Mouse (Mus musculus): Measurements from ENCODE around the gene Flrt1. TPM values are rescaled to one million over a fixed set of nuclear protein-coding genes. Genes with fewer than 3 reads are reported as not detected.
A peak's percentile ranks its signal among the peaks of the same experiment; 100 is the strongest.
"Not testable (repeated sequence)": the region's sequence is repeated elsewhere in the genome, so short reads cannot be mapped to it uniquely, and the experiment has no call there.

Flrt1 gene
- polyA plus RNA-seq, 1 experiment from 2014 or later = 0.17 TPM

DNA sequence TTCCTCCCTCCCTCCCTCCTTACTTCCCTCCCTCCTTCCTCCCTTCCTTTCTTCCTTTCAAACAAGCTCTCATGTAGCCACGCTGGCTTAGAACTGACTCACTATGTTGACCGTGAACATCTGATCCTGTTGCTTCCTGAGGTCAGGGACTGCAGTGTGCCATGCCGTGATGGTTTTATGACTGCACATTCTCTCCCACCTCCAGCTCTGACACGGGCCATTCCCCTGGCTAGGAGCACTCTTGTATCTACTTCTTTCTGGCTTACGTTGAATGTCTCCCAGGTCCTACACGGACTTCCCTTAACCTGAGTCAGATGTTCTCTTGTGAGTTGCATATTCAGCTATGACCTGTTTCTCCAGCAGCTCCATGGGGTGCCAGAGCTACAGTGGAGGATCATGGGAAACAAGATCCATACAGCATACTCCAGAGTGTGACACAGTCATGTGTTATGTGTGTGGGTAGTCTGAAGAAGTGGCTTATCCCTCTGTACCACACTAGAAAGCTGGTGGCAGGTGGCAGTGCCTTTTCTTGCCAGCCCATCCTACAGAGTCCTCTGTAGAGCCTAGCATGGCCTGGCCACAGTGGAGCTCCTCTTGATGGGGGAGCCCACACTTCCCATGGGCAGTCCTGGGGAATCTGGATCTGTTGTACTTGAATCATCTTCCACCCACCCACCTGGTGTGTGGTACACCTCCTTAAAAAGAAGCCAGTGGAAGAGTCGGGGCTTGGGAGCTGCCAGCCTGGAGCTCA, 23.8 kb downstream of the Flrt1 start:
- Histone ChIP-seq H3K4me3 (replicated peaks) (no peak overlapping the region), H3K27ac (replicated peaks) (no peak overlapping the region), H3K36me3 (replicated peaks) (no peaks in the 10 kb centered on the region), H3K9me3 (replicated peaks) (no peaks in the 10 kb centered on the region), H3K9ac (no peak overlapping the region), H3K27me3 (peaks cover 41% of the 10 kb centered on the region), H3K4me2 (no peak overlapping the region), H3K4me1 (replicated peaks) (no peaks in the 10 kb centered on the region)
- 50% methylated on average over 7 of the region's 7 CpGs for WGBS (ENCODE audit: insufficient replicate concordance)
- ATAC-seq (ENCODE audit: insufficient read depth) = no peak

DNA sequence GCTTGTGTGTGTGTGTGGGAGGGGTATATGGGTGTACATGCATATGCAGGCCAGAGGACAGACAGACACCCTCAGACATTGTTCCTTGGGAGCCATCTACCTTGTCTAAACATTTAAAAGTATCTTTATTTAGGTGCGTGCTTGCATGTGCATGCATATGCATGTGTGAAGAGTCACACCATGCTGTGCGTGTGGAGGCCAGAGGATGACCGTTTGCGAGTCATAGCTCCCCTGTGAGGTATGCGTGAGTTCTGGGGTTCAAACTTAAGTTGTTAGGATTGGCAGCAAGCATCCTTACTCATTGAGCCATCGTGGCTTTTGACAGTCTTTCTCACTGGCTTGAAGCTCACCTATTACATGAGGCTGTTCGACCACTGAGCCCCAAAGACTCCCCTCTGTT, 27.3 kb downstream of the Flrt1 start:
- Histone ChIP-seq H3K9me3 (replicated peaks) (no peaks in the 10 kb centered on the region), H3K27me3 (peaks cover 11% of the 10 kb centered on the region; the same call in 1 of the 2 replicates), H3K9ac (no peak overlapping the region), H3K4me2 (no peak overlapping the region), H3K4me1 (replicated peaks) (no peaks in the 10 kb centered on the region), H3K36me3 (replicated peaks) (no peaks in the 10 kb centered on the region), H3K4me3 (replicated peaks) (no peak overlapping the region), H3K27ac (replicated peaks) (no peak overlapping the region)
- 66% methylated on average over 7 of the region's 7 CpGs for WGBS (ENCODE audit: insufficient replicate concordance)
- no peak for ATAC-seq (ENCODE audit: insufficient read depth)

- Histone ChIP-seq H3K27me3 (peaks cover 7% of the 10 kb centered on the region; the same call in 1 of the 2 replicates), H3K4me2 (no peak overlapping the region), H3K9ac (no peak overlapping the region), H3K36me3 (replicated peaks) (no peaks in the 10 kb centered on the region), H3K27ac (replicated peaks) (no peak overlapping the region), H3K4me1 (replicated peaks) (no peaks in the 10 kb centered on the region), H3K4me3 (replicated peaks) (no peak overlapping the region), H3K9me3 (replicated peaks) (no peaks in the 10 kb centered on the region)
- 67% methylated on average over 9 of the region's 9 CpGs for WGBS (ENCODE audit: insufficient replicate concordance)
- ATAC-seq (ENCODE audit: insufficient read depth) = no peak
Measured at GRCm38 (mm10) chr19:7077666-7078065, 27.9 kb downstream of the Flrt1 start.

GRCm38 (mm10) chr19:7075336-7075735, 30.2 kb downstream of the Flrt1 start:
- peaks cover 23% of the 10 kb centered on the region for H3K27me3 ChIP-seq
- not testable (repeated sequence) for H3K9me3 ChIP-seq (replicated peaks); H3K4me1 ChIP-seq (replicated peaks); H3K27ac ChIP-seq (replicated peaks); H3K9ac ChIP-seq; H3K36me3 ChIP-seq (replicated peaks); H3K4me3 ChIP-seq (replicated peaks); ATAC-seq (ENCODE audit: insufficient read depth); H3K4me2 ChIP-seq
- WGBS (ENCODE audit: insufficient replicate concordance) = 73% methylated on average over 11 of the region's 11 CpGs

- WGBS (ENCODE audit: insufficient replicate concordance) = 64% methylated on average over 12 of the region's 12 CpGs
- no peak for ATAC-seq (ENCODE audit: insufficient read depth)
- peaks cover 35% of the 10 kb centered on the region for H3K27me3 ChIP-seq
Measured at GRCm38 (mm10) chr19:7073997-7074781, 31.3 kb downstream of the Flrt1 start.

DNA sequence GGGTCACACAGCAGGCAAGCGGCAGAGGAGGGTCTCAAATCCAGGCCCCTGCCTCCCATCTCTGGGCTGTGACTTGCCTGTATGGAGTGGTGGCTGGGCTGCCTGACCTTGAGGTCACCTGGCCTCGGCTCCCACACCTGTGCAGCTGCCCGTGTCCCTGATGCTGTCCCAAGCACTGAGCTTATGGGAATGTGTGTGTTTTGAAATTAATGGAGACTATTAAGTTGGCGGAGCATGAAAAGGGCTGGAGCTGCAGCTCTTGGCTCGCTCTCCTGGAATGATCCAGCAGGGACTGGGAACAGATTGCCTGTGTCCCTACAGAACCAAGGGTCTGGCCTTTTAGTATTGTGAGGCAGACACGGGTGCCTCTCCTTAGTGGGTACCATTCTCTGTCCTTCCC, 33.3 kb downstream of the Flrt1 start:
- Histone ChIP-seq H3K4me3 (replicated peaks) (no peak overlapping the region), H3K27ac (replicated peaks) (no peak overlapping the region), H3K4me1 (replicated peaks) (peaks cover 13% of the 10 kb centered on the region), H3K27me3 (peaks cover 51% of the 10 kb centered on the region), H3K9ac (no peak overlapping the region), H3K9me3 (replicated peaks) (no peaks in the 10 kb centered on the region), H3K4me2 (no peak overlapping the region), H3K36me3 (replicated peaks) (no peaks in the 10 kb centered on the region)
- no peak for ATAC-seq (ENCODE audit: insufficient read depth)
- WGBS (ENCODE audit: insufficient replicate concordance) = 61% methylated on average over 6 of the region's 6 CpGs

More at GRCm38 (mm10) chr19:7073997-7074781, 31.3 kb downstream of the Flrt1 start:
- no peaks in the 10 kb centered on the region for H3K36me3 ChIP-seq (replicated peaks)
- no peaks in the 10 kb centered on the region; the same call in 1 of the 2 replicates for H3K4me1 ChIP-seq (replicated peaks)
- no peak overlapping the region for H3K27ac ChIP-seq (replicated peaks)
- H3K9me3 ChIP-seq (replicated peaks) = no peaks in the 10 kb centered on the region
- no peak overlapping the region for H3K4me3 ChIP-seq (replicated peaks)
- H3K4me2 ChIP-seq = no peak overlapping the region
- no peak overlapping the region for H3K9ac ChIP-seq

DNA sequence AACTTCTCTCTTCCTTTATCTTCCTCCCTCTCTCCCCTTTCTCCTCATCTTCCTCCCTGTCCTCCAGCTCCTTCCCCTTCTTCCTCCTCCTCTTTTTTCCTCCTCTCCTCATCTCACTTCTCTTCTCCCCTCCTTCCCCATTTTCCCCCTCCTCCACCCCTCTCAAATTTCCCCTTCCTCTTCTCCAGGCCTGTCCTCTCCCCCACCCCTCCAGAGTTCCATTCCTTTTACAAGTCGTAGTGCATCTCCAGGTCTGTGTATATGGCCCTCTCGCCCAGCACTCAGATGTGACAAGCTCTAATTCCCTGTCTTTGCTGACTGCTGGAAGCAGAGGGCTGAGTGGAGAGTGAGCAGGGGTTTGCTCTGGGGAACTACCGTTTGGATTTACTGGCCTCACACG, 34.8 kb downstream of the Flrt1 start:
- Histone ChIP-seq H3K27ac (replicated peaks) (no peak overlapping the region), H3K4me1 (replicated peaks) (peaks cover 27% of the 10 kb centered on the region), H3K4me3 (replicated peaks) (no peak overlapping the region), H3K27me3 (peaks cover 51% of the 10 kb centered on the region), H3K9me3 (replicated peaks) (no peaks in the 10 kb centered on the region), H3K36me3 (replicated peaks) (no peaks in the 10 kb centered on the region), H3K4me2 (no peak overlapping the region), H3K9ac (no peak overlapping the region)
- WGBS (ENCODE audit: insufficient replicate concordance) = 18% methylated on average over 4 of the region's 4 CpGs
- no peak for ATAC-seq (ENCODE audit: insufficient read depth)

DNA sequence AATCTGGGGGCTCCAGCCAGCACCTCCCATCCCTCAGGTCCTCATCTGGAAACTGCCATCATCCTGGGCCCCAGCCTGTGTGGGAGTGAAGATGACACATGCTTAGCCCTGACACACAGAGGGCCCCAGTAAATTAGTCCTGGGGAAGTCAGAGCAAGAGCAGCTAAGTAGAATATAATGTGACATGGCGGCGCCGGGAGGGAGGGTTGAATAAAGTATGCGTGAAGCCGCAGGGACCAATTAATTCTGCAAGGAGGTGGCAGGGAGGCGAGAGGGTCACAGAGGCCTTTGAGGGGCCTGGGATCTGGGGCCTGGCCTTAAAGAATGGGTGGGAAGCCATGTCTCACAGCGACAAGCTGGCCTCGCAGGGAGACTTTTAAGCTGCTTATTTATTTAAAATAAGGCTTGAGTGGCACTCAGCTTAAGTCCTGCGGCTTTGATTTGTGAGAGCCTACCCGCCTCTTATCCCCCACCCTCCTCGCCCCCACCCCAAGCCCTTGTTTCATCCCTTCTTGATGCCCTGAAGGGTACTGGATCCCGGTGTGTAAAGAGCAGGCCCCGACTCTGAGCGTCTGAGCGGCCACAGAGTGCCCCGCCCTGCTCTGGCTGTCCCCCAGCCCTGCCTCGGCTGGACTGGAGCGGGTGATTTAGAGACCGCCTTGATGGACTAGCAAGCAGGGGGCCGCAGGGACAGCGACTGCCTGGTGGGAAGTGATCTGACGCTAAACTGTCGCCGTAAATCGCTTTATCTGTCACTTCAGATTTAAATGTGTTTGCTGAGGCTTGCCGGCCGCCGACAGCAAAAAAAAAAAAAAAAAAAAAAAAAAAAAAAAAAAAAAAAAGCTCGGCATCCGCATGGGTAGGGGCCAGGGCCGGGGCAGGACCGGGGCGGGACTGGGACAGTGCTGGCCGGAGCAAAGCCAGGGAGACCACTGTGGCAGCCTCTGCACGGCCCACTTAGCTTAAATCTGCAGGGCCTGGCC, 35.5 kb downstream of the Flrt1 start:
- no peak overlapping the region; the same call in 1 of the 2 replicates for H3K4me2 ChIP-seq
- H3K9me3 ChIP-seq (replicated peaks) = no peaks in the 10 kb centered on the region
- H3K9ac ChIP-seq = no peak overlapping the region
- H3K36me3 ChIP-seq (replicated peaks) = no peaks in the 10 kb centered on the region
- 21% methylated on average over 34 of the region's 35 CpGs for WGBS (ENCODE audit: insufficient replicate concordance)
- H3K4me3 ChIP-seq (replicated peaks) = no peak overlapping the region
- no peak overlapping the region for H3K27ac ChIP-seq (replicated peaks)
- peaks cover 27% of the 10 kb centered on the region for H3K4me1 ChIP-seq (replicated peaks)
- peaks cover 51% of the 10 kb centered on the region for H3K27me3 ChIP-seq
- ATAC-seq (ENCODE audit: insufficient read depth) = no peak

DNA sequence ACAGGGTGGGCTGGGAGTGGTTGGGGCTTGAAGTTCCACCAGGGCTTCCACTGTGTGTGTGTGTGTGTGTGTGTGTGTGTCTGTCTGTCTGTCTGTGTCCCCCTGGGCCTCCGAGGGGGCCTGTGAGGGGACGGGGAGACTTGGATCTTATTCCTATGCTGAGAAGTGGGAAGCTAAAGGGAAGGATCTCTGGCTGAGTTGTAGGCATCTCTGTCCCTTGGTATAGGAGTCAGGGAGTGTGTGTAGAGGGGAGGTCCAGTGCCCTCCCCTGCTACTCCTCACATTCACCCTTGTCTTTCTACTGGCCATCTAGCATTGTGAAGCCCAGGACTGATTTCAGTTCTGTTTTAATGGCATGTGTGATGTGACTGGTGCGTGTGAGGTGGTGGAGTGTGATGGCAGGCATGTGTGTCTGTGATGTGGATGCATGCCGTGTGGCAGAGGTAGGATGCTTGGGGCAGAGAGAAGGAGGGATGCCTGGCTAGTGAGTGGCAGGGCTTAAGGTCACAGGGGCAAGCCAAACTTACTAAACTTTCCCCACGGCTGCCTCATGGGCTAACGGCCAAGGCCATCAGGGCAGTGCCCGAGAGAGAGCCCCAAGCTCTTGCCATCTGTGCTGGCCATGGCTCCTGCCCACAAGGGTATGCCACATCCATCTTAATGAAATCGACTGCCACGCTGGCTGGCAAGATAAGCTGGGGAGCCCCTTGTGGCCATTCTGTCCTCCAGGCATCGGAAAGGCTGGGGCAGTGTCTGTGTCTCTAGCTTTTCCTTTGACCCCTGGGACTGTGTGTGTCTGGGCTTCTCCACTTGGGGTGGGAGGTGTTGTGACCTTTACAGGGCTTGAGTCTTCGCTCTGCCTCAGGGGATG, 36.6 kb downstream of the Flrt1 start:
- H3K36me3 ChIP-seq (replicated peaks) = no peaks in the 10 kb centered on the region
- H3K27me3 ChIP-seq = peaks cover 51% of the 10 kb centered on the region
- no peak overlapping the region for H3K4me3 ChIP-seq (replicated peaks)
- no peaks in the 10 kb centered on the region for H3K9me3 ChIP-seq (replicated peaks)
- WGBS (ENCODE audit: insufficient replicate concordance) = 57% methylated on average over 11 of the region's 11 CpGs
- ATAC-seq (ENCODE audit: insufficient read depth) = no peak
- H3K9ac ChIP-seq = no peak overlapping the region
- H3K4me2 ChIP-seq = no peak overlapping the region
- no peak overlapping the region for H3K27ac ChIP-seq (replicated peaks)
- peaks cover 31% of the 10 kb centered on the region for H3K4me1 ChIP-seq (replicated peaks)

DNA sequence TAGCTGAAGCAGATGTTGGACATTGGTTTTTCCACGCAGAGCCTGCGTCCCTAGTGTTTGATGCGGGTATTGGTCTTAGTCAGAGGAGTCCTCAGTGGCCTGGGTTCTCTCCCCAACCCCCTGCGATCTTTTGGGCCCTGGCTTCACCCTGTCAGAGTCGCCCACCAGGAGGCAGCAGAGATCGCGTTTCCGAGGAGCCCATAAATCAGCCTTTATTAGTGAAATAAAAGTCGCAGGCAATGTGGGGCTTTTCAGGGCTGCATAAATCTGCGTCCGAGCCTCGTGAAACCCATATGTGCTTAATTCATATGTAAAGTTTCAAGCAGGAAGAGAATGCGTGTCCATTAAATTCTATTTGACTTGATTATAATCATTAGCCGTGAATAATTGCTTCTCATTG, 37.4 kb downstream of the Flrt1 start:
- Histone ChIP-seq H3K9me3 (replicated peaks) (no peaks in the 10 kb centered on the region), H3K4me1 (replicated peaks) (peaks cover 31% of the 10 kb centered on the region), H3K36me3 (replicated peaks) (no peaks in the 10 kb centered on the region), H3K9ac (0 out of 2 replicates have a peak overlapping the region, but pooled peaks have one; percentile 23), H3K4me3 (replicated peaks) (peak overlapping the region; percentile 21), H3K4me2 (peak overlapping the region; percentile 64), H3K27me3 (peaks cover 51% of the 10 kb centered on the region), H3K27ac (replicated peaks) (0 out of 2 replicates have a peak overlapping the region, but pooled peaks have one; percentile 66)
- ATAC-seq (ENCODE audit: insufficient read depth) = no peak
- 7% methylated on average over 14 of the region's 14 CpGs for WGBS (ENCODE audit: insufficient replicate concordance)

Measured in liver, embryonic 15.5 days (tissue).